Mouse (Mus musculus) heart, embryonic 12.5 days (tissue): Measurements from ENCODE around the gene Trmt112. TPM values are rescaled to one million over a fixed set of nuclear protein-coding genes. Genes with fewer than 3 reads are reported as not detected.
A peak's percentile ranks its signal among the peaks of the same experiment; 100 is the strongest.

Experiments
- ATAC-seq: fragments of 200-750 bp; cut with Nextera tagmentation; 2 replicates; pipeline ENCODE4 v1.8.0; 2017; ENCODE audit warnings: moderate TSS enrichment, moderate library complexity; ENCODE audit not compliant: insufficient number of reproducible peaks, low FRiP score
- H3K27ac ChIP-seq: fragments of 300-500 bp; sonication (generic); 2 replicates; pipeline ENCODE4 v1.5.1; 2016; ENCODE audit warnings: mild to moderate bottlenecking, moderate library complexity; ENCODE audit not compliant: poor library complexity, severe bottlenecking
- H3K27me3 ChIP-seq: fragments of 300-500 bp; sonication (generic); replicated peaks from 2 replicates; pipeline ENCODE4 v1.6.1; 2016; ENCODE audit warnings: mild to moderate bottlenecking, moderate library complexity
- H3K36me3 ChIP-seq: fragments of 300-500 bp; sonication (generic); 2 replicates; pipeline ENCODE4 v1.6.1; 2016; ENCODE audit warnings: mild to moderate bottlenecking, moderate library complexity
- H3K4me1 ChIP-seq: fragments of 300-500 bp; sonication (generic); replicated peaks from 2 replicates; pipeline ENCODE4 v1.6.1; 2016; ENCODE audit warnings: mild to moderate bottlenecking
- H3K4me2 ChIP-seq: fragments of 300-500 bp; sonication (generic); 2 replicates; pipeline ENCODE4 v1.6.1; 2016; ENCODE audit warnings: mild to moderate bottlenecking, moderate library complexity
- H3K4me3 ChIP-seq: fragments of 300-500 bp; sonication (generic); 2 replicates; pipeline ENCODE4 v1.5.1; 2016; ENCODE audit warnings: mild to moderate bottlenecking
- H3K9ac ChIP-seq: fragments of 300-500 bp; sonication (generic); 2 replicates; pipeline ENCODE4 v1.6.1; 2016; ENCODE audit warnings: mild to moderate bottlenecking, moderate library complexity
- H3K9me3 ChIP-seq: fragments of 300-500 bp; sonication (generic); replicated peaks from 2 replicates; pipeline ENCODE4 v1.6.1; 2016; ENCODE audit warnings: mild to moderate bottlenecking, moderate library complexity
- WGBS: fragments of 180-500 bp; shearing (Covaris S2); methylation state at CpG from one replicate; pipeline ENCODE4 v1.1.7; 2016; 5-methylcytosine and 5-hydroxymethylcytosine counted together
- polyA plus RNA-seq: library from polyadenylated mRNA; unstranded; fragments of >200 nt; fragmentation: Nextera tagmentation; extraction: Ambion mirVana; gene quantifications from 2 replicates; pipeline ENCODE4 v1.2.1, GENCODE M21; 2016

Trmt112 gene
- polyA plus RNA-seq, 1 experiment from 2014 or later, result 92.9 TPM

DNA sequence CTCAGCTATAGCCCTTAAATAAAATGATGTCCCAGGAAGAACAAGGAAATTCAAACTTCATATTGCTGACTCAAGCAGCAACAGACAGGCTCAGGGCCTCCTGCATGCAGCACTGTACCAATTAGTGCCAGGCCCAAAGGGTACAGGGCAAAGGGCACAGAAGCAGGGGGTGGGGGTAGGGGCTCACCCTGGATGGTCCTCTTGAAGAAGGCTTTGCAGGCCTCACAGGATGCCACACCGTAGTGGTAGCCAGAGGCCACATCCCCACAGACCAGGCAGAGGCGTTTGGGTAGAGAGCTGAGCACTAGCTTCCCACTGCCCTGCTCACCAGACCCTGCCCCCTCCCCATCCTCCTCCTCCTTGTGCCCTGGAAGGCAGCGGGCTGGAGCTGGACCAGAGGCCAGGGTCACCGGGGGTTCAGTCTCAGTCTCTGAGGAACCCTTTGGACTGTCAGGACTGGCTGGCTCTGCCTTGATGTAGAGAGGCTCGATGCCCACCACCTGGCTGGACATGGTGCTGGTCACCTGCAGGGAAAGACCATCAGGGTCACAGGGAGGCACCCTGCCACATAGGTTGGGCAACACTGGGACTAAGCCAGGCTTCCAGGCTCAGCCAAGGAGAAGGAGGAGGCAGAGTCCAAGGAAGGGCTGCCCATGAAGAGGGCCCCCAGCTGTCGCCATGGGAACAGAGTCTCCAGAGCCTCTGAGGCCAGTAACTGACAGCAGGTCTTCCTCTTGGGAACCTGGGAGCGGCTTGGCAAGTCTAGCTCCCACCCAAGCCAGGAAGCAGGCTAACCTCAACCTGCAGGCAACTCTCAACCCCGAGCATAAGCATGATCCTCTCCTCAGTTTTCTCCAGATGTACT is 10.6 kb downstream of the Trmt112 start:
- Histone ChIP-seq H3K36me3 (peaks cover 13% of the 10 kb centered on the region), H3K9me3 (no peaks in the 10 kb centered on the region), H3K4me2 (peak overlapping the region; percentile 90), H3K27ac (peak overlapping the region; percentile 96), H3K4me1 (peaks cover 49% of the 10 kb centered on the region), H3K4me3 (peak overlapping the region; percentile 88), H3K27me3 (peaks cover 10% of the 10 kb centered on the region), H3K9ac (peak overlapping the region; percentile 97)
- no peak for ATAC-seq
- 41% methylated on average over 8 of the region's 8 CpGs for WGBS

- H3K4me2 ChIP-seq, result peak overlapping the region; percentile 90
- H3K4me3 ChIP-seq, result peak overlapping the region; percentile 88
- peaks cover 1% of the 10 kb centered on the region; the same call in 1 of the 2 replicates for H3K9me3 ChIP-seq
- peaks cover 13% of the 10 kb centered on the region for H3K36me3 ChIP-seq
- peak overlapping the region; percentile 97 for H3K9ac ChIP-seq
- no peak for ATAC-seq
- H3K27me3 ChIP-seq, result peaks cover 19% of the 10 kb centered on the region
- WGBS, result 3% methylated on average over 46 of the region's 48 CpGs
- peaks cover 49% of the 10 kb centered on the region for H3K4me1 ChIP-seq
- peak overlapping the region; percentile 96 for H3K27ac ChIP-seq
These were observed 11.5 kb downstream of the Trmt112 start for GRCm38 (mm10) chr19:6920741-6921636.

GRCm38 (mm10) chr19:6921647-6922567 is 12.4 kb downstream of the Trmt112 start, which contains the start of gene Esrra:
Gene Esrra, minus strand, starts transcription at chr19:6921813.
- peak; percentile 95 for ATAC-seq

GRCm38 (mm10) chr19:6922901-6923735 is 13.6 kb downstream of the Trmt112 start:
- Histone ChIP-seq H3K4me3 (peak overlapping the region; percentile 88), H3K9me3 (peaks cover 4% of the 10 kb centered on the region; the same call in 1 of the 2 replicates), H3K4me2 (peak overlapping the region; percentile 90), H3K4me1 (peaks cover 50% of the 10 kb centered on the region), H3K36me3 (peaks cover 12% of the 10 kb centered on the region), H3K27me3 (peaks cover 40% of the 10 kb centered on the region), H3K9ac (peak overlapping the region; percentile 63), H3K27ac (peak overlapping the region; percentile 50; the same call in 1 of the 2 replicates)
- WGBS, result 54% methylated on average over 6 of the region's 6 CpGs
- no peak for ATAC-seq

More at GRCm38 (mm10) chr19:6921647-6922567, 12.4 kb downstream of the Trmt112 start, which contains the start of gene Esrra:
- peaks cover 13% of the 10 kb centered on the region for H3K36me3 ChIP-seq
- H3K9ac ChIP-seq, result peak within 1 kb of the TSS; percentile 97
- peak within 1 kb of the TSS; percentile 90 for H3K4me2 ChIP-seq
- H3K27me3 ChIP-seq, result peaks cover 28% of the 10 kb centered on the region
- peak within 1 kb of the TSS; percentile 88 for H3K4me3 ChIP-seq
- H3K9me3 ChIP-seq, result peaks cover 4% of the 10 kb centered on the region; the same call in 1 of the 2 replicates
- peak within 1 kb of the TSS; percentile 96 for H3K27ac ChIP-seq
- WGBS, result under 1% methylated on average over 66 of the region's 66 CpGs
- peaks cover 47% of the 10 kb centered on the region for H3K4me1 ChIP-seq

- Histone ChIP-seq H3K9me3 (peaks cover 4% of the 10 kb centered on the region; the same call in 1 of the 2 replicates), H3K4me1 (peaks cover 43% of the 10 kb centered on the region), H3K27ac (no peak overlapping the region), H3K4me2 (peak overlapping the region; percentile 53), H3K36me3 (peaks cover 5% of the 10 kb centered on the region; the same call in 1 of the 2 replicates), H3K9ac (peak overlapping the region; percentile 18; the same call in 1 of the 2 replicates), H3K4me3 (peak overlapping the region; percentile 12), H3K27me3 (peaks cover 52% of the 10 kb centered on the region)
- WGBS, result 5% methylated on average over 39 of the region's 39 CpGs
- no peak for ATAC-seq
These were observed 15.2 kb downstream of the Trmt112 start for GRCm38 (mm10) chr19:6924461-6925306.

GRCm38 (mm10) chr19:6925307-6925573 is 15.7 kb downstream of the Trmt112 start, which contains the start of gene Catsperz:
Gene Catsperz, minus strand, starts transcription at chr19:6925380.
- Histone ChIP-seq H3K9ac (peak within 1 kb of the TSS; percentile 18; the same call in 1 of the 2 replicates), H3K27me3 (peaks cover 56% of the 10 kb centered on the region), H3K36me3 (no peaks in the 10 kb centered on the region), H3K4me1 (peaks cover 38% of the 10 kb centered on the region), H3K9me3 (peaks cover 4% of the 10 kb centered on the region; the same call in 1 of the 2 replicates), H3K27ac (no peak within 1 kb of the TSS), H3K4me3 (peak within 1 kb of the TSS; percentile 12), H3K4me2 (peak within 1 kb of the TSS; percentile 53)
- WGBS, result 3% methylated on average over 9 of the region's 9 CpGs
- no peak for ATAC-seq

DNA sequence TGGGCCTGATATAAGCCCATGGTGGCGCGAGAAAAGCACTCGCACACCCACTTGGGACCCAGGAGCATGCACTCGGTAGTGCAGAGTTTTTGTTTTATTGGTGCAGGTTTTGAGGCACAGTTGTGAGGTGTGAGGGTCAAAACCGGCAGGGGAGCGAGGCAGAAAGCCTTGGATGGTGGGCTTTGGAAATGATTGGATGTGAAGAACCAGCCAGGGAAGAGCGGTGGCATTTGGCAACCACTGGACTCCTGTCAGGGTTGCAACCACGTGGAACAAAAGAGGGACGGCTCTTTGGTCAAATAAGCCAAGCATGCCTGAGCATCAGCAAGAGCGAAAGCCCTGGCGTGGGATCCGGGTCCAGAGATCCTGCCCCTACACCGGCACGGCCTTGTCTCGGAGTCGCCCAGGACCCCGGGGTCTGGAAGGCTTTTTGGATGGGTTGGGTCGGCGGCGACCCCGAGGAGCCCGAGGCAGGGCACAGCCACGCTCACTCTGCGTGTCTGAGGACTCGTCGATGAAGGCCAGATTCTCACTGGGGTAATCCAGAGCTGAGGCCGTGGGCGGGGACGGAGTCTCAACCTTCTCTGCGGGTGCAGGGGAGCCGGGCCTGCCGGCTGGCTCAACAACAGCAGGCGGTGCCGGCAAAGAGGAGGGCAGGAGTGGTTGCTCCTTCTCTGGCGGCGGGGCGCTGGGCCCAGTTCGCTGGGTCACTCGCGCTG is 16.3 kb downstream of the Trmt112 start:
- no peak overlapping the region for H3K27ac ChIP-seq
- peak overlapping the region; percentile 53 for H3K4me2 ChIP-seq
- H3K9ac ChIP-seq, result peak overlapping the region; percentile 18; the same call in 1 of the 2 replicates
- peaks cover 4% of the 10 kb centered on the region; the same call in 1 of the 2 replicates for H3K9me3 ChIP-seq
- peaks cover 62% of the 10 kb centered on the region for H3K27me3 ChIP-seq
- H3K36me3 ChIP-seq, result no peaks in the 10 kb centered on the region
- H3K4me1 ChIP-seq, result peaks cover 32% of the 10 kb centered on the region
- H3K4me3 ChIP-seq, result peak overlapping the region; percentile 12; the same call in 1 of the 2 replicates
- no peak for ATAC-seq
- WGBS, result 8% methylated on average over 40 of the region's 40 CpGs

DNA sequence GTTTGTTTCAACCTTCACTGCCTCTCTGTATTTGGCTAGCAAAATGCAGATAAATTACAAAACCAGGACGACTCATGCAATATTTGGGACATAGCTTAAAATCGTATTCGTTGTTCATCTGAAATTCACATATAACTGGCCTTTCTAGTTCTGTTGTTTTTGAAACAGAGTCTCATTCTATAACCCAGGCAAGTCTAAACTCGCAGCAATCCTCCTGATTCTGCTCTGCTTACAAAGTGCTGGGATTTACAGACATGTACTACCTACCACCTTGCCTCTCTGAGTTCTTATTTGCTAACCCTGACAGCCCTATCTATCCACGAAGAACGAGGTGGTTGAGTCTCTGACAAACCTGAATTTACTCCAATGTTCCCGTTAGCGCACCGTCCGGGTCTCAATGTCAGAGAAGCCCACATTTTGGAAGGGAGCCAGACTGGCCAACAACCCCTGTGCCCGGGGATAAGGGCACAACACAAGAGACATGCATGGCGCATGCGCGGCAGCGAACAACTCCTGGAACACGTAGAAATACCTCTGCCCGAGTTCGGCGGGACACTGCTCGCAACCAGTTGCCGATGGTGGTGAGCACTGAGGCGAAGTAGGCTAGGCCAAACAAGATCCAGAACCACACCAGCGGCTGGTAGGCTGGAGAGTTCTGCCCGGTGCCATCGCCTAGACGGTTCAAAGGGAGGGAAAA is 17.2 kb downstream of the Trmt112 start:
- WGBS, result 12% methylated on average over 26 of the region's 26 CpGs
- Histone ChIP-seq H3K36me3 (no peaks in the 10 kb centered on the region), H3K9me3 (peaks cover 4% of the 10 kb centered on the region; the same call in 1 of the 2 replicates), H3K27ac (no peak overlapping the region), H3K4me1 (peaks cover 31% of the 10 kb centered on the region), H3K9ac (no peak overlapping the region), H3K4me3 (peak overlapping the region; percentile 24), H3K27me3 (peaks cover 71% of the 10 kb centered on the region), H3K4me2 (peak overlapping the region; percentile 56)
- ATAC-seq, result no peak
